Mouse (Mus musculus) regulatory T cell (primary cell): ENCODE measurements around the gene Olfr212.
"Not testable (repeated sequence)": the region's sequence is repeated elsewhere in the genome, so short reads cannot be mapped to it uniquely, and the experiment has no call there.

Experiments
- in situ Hi-C: fragments of 300-600 bp; cut with MboI, MseI; formaldehyde crosslinking; loops from one replicate; pipeline ENCODE4 v1.15.1; 2025; ENCODE audit warnings: high pct_unique_total_duplicates

Gene Olfr212

GRCm38 (mm10) chr6:116506302-116507003 is at the start of gene Olfr212:
Gene Olfr212, plus strand, starts transcription at chr6:116506516.
- in situ Hi-C loops = not testable (repeated sequence)

- in situ Hi-C loops = no loop called here
These were observed 47.6 kb upstream of the Olfr212 start for GRCm38 (mm10) chr6:116458728-116459127.

GRCm38 (mm10) chr6:116459232-116459631 is 47.1 kb upstream of the Olfr212 start:
- in situ Hi-C loops = no loop called here

GRCm38 (mm10) chr6:116460544-116461283 is 45.6 kb upstream of the Olfr212 start, which contains the start of gene Alox5:
Gene Alox5, minus strand, starts transcription at chr6:116461178.
- in situ Hi-C loops = no loop called here

GRCm38 (mm10) chr6:116468081-116468480 is 38.2 kb upstream of the Olfr212 start:
- in situ Hi-C loops = no loop called here

GRCm38 (mm10) chr6:116485081-116485480 is 21.2 kb upstream of the Olfr212 start:
- in situ Hi-C loops = no loop called here

GRCm38 (mm10) chr6:116486833-116487232 is 19.5 kb upstream of the Olfr212 start:
- in situ Hi-C loops = no loop called here

GRCm38 (mm10) chr6:116488791-116489190 is 17.5 kb upstream of the Olfr212 start, which contains the start of gene Olfr211:
Gene Olfr211, plus strand, starts transcription at chr6:116489091.
- in situ Hi-C loops = no loop called here

GRCm38 (mm10) chr6:116493742-116494141 is 12.6 kb upstream of the Olfr212 start:
- in situ Hi-C loops = no loop called here

GRCm38 (mm10) chr6:116495960-116496359 is 10.4 kb upstream of the Olfr212 start:
- in situ Hi-C loops = no loop called here

GRCm38 (mm10) chr6:116514832-116515231 is 8.5 kb downstream of the Olfr212 start:
- in situ Hi-C loops = no loop called here

- in situ Hi-C loops = no loop called here
These were observed 31.8 kb downstream of the Olfr212 start, which contains the start of gene Olfr213 for GRCm38 (mm10) chr6:116538156-116538555. Gene Olfr213, plus strand, starts transcription at chr6:116538456.

- in situ Hi-C loops = no loop called here
These were observed 36.2 kb downstream of the Olfr212 start for GRCm38 (mm10) chr6:116542500-116542899.

- in situ Hi-C loops = loop anchor here (25.0 kb wide), 1 partner anchor 264 kb away; no protein-coding TSS in a partner anchor
These were observed 44.5 kb downstream of the Olfr212 start, which contains the start of gene Gm5580 for GRCm38 (mm10) chr6:116550841-116551240. Gene Gm5580, plus strand, starts transcription at chr6:116551141.

GRCm38 (mm10) chr6:116553935-116554334 is 47.6 kb downstream of the Olfr212 start, which contains the start of gene Olfr214:
Gene Olfr214, plus strand, starts transcription at chr6:116554235.
- in situ Hi-C loops = loop anchor here (25.0 kb wide), 1 partner anchor 267 kb away; no protein-coding TSS in a partner anchor

GRCm38 (mm10) chr6:116554952-116555351 is 48.6 kb downstream of the Olfr212 start:
- in situ Hi-C loops = loop anchor here (25.0 kb wide), 1 partner anchor 268 kb away; no protein-coding TSS in a partner anchor
